Mouse (Mus musculus) embryonic facial prominence, embryonic 13.5 days (tissue): ENCODE results near the gene Bglap3. TPM values are rescaled to one million over a fixed set of nuclear protein-coding genes. Genes with fewer than 3 reads are reported as not detected.
"Not testable (repeated sequence)": the region's sequence is repeated elsewhere in the genome, so short reads cannot be mapped to it uniquely, and the experiment has no call there.

Experiments used
- ATAC-seq: fragments of 200-750 bp; cut with Nextera tagmentation; 2 replicates; pipeline ENCODE4 v1.8.0; 2017; ENCODE audit warnings: low read depth; ENCODE audit not compliant: insufficient number of reproducible peaks, insufficient read depth, low FRiP score, low TSS enrichment
- H3K27ac ChIP-seq: fragments of 300-500 bp; sonication (generic); 2 replicates; pipeline ENCODE4 v1.5.1; 2015; ENCODE audit warnings: moderate library complexity, mild to moderate bottlenecking, inconsistent platforms
- H3K27me3 ChIP-seq: fragments of 300-500 bp; sonication (generic); 2 replicates; pipeline ENCODE4 v1.6.1; 2015; ENCODE audit warnings: mild to moderate bottlenecking, inconsistent platforms
- H3K36me3 ChIP-seq: fragments of 300-500 bp; sonication (generic); 2 replicates; pipeline ENCODE4 v1.6.1; 2015; ENCODE audit warnings: mild to moderate bottlenecking, inconsistent platforms
- H3K4me1 ChIP-seq: fragments of 300-500 bp; sonication (generic); 2 replicates; pipeline ENCODE4 v1.6.1; 2015; ENCODE audit warnings: inconsistent platforms
- H3K4me2 ChIP-seq: fragments of 300-500 bp; sonication (generic); 2 replicates; pipeline ENCODE4 v1.6.1; 2015; ENCODE audit warnings: moderate library complexity, mild to moderate bottlenecking, inconsistent platforms
- H3K4me3 ChIP-seq: fragments of 300-500 bp; sonication (generic); 2 replicates; pipeline ENCODE4 v1.5.1; 2015; ENCODE audit warnings: mild to moderate bottlenecking, inconsistent platforms
- H3K9ac ChIP-seq: fragments of 300-500 bp; sonication (generic); 2 replicates; pipeline ENCODE4 v1.6.1; 2015; ENCODE audit warnings: mild to moderate bottlenecking, inconsistent platforms
- H3K9me3 ChIP-seq: fragments of 300-500 bp; sonication (generic); 2 replicates; pipeline ENCODE4 v1.6.1; 2016; ENCODE audit warnings: inconsistent platforms
- WGBS: fragments of 180-500 bp; shearing (Covaris S2); methylation state at CpG from one replicate; pipeline ENCODE4 v1.1.7; 2015; ENCODE audit warnings: mixed read lengths; 5-methylcytosine and 5-hydroxymethylcytosine counted together
- polyA plus RNA-seq: library from polyadenylated mRNA; unstranded; fragments of >200 nt; fragmentation: Nextera tagmentation; extraction: Ambion mirVana; gene quantifications from 2 replicates; pipeline ENCODE4 v1.2.1, GENCODE M21; 2015

The Bglap3 gene
- polyA plus RNA-seq, 1 experiment from 2014 or later = 0.28 TPM

DNA sequence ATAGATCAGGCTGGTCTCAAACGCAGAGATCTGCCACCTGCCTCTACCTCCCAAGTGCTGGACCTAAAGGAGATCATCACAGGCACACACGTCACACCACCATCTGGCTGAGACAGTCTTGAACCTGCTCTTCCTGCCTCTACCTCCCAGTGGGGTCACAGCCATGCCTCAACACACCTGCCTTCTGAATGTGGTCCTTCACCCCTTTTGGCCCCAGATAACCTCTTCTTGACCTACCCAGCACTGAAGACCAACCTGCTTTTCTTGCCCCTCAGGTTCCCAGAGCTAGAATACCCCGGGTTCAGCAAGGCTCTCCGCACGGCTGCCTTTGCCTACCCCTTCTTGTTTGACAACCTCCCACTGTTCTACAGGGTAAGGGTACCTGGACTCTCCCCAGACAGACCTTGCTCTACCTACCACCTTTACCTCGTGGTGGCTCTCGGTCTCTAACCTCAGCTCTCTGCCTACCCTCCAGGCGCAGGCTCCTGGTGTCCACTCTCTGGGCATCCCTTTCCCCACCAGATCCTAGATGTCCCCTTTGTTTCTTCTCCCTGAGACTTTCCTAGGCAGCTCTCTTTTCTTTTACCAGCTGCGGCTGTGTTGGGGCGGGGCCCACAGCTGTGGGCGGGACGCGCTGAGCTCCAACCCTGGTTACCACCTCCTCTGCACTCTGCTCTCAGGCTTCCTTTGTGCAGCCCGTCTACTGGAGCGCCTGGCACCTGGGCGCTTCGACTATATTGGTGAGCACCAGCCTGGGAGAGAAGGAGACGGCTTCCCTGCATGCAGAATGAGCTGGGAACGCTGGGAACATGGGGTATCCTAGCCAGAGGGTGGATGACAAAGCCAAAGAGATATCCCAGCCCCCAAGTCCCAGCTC lies 3.4 kb upstream of the Bglap3 start:
- H3K4me3 ChIP-seq = peak overlapping the region; percentile 30
- H3K4me2 ChIP-seq = peak overlapping the region; percentile 57
- 9% methylated on average over 18 of the region's 19 CpGs for WGBS

DNA sequence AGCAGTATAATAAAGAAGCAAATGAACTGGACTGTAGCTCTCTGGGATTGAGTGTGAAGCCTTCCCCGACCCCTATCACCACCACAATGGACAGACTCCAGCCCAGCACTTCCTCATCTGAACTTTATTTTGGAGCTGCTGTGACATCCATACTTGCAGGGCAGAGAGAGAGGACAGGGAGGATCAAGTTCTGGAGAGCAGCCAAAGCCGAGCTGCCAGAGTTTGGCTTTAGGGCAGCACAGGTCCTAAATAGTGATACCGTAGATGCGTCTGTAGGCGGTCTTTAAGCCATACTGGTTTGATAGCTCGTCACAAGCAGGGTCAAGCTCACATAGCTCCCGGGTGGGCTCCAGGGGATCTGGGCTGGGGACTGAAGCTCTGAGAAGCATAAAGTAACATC lies 4.0 kb downstream of the Bglap3 start:
- H3K27ac ChIP-seq, H3K9ac ChIP-seq, ATAC-seq, H3K4me1 ChIP-seq, H3K9me3 ChIP-seq, H3K4me3 ChIP-seq, H3K36me3 ChIP-seq, H3K4me2 ChIP-seq: not testable (repeated sequence)
- peaks cover 28% of the 10 kb centered on the region for H3K27me3 ChIP-seq
- 79% methylated on average over 7 of the region's 7 CpGs for WGBS

More for the DNA sequence above, 3.4 kb upstream of the Bglap3 start:
- H3K9me3 ChIP-seq, H3K36me3 ChIP-seq, H3K27me3 ChIP-seq, H3K4me1 ChIP-seq: not testable (repeated sequence)
- ATAC-seq = peak; percentile 88
- Histone ChIP-seq H3K9ac (peak overlapping the region; percentile 54), H3K27ac (peak overlapping the region; percentile 77; the same call in 1 of the 2 replicates)

DNA sequence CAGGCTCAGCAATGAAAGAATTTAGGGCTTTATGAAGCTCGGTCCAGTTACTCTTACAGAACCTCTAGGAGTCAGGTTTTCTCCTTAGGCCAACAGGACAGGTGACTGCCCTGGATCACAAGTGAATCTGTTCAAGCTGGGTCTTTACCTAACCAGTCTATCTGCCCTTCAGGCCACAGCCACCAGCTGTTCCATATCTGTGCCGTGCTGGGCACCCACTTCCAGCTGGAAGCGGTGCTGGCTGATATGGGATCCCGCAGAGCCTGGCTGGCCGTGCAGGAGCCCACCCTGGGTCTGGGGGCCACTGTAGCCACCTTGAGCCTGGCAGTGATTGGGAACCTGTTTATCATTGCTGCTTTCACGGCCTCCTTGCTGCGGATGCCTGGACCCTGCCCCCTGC lies 5.0 kb downstream of the Bglap3 start:
- not testable (repeated sequence) for H3K4me1 ChIP-seq, H3K9me3 ChIP-seq, H3K9ac ChIP-seq, H3K4me3 ChIP-seq, ATAC-seq, H3K27ac ChIP-seq, H3K36me3 ChIP-seq
- WGBS = 52% methylated on average over 3 of the region's 7 CpGs
- Histone ChIP-seq H3K4me2 (peak overlapping the region; percentile 58), H3K27me3 (peaks cover 28% of the 10 kb centered on the region)

DNA sequence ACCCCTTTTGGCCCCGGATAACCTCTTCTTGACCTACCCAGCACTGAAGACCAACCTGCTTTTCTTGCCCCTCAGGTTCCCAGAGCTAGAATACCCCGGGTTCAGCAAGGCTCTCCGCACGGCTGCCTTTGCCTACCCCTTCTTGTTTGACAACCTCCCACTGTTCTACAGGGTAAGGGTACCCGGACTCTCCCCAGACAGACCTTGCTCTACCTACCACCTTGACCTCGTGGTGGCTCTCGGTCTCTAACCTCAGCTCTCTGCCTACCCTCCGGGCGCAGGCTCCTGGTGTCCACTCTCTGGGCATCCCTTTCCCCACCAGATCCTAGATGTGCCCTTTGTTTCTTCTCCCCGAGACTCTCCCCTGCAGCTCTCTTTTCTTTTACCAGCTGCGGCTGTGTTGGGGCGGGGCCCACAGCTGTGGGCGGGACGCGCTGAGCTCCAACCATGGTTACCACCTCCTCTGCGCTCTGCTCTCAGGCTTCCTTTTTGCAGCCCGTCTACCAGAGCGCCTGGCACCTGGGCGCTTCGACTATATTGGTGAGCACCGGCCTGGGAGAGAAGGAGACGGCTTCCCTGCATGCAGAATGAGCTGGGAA lies 5.6 kb downstream of the Bglap3 start:
- Histone ChIP-seq H3K4me2 (peak overlapping the region; percentile 58), H3K27me3 (peaks cover 28% of the 10 kb centered on the region), H3K36me3 (peaks cover 12% of the 10 kb centered on the region), H3K9ac (0 out of 2 replicates have a peak overlapping the region, but pooled peaks have one; percentile 49), H3K4me3 (peak overlapping the region; percentile 31)
- peak; percentile 68 for ATAC-seq
- H3K27ac ChIP-seq, H3K9me3 ChIP-seq, H3K4me1 ChIP-seq: not testable (repeated sequence)
- WGBS = 3% methylated on average over 21 of the region's 22 CpGs

DNA sequence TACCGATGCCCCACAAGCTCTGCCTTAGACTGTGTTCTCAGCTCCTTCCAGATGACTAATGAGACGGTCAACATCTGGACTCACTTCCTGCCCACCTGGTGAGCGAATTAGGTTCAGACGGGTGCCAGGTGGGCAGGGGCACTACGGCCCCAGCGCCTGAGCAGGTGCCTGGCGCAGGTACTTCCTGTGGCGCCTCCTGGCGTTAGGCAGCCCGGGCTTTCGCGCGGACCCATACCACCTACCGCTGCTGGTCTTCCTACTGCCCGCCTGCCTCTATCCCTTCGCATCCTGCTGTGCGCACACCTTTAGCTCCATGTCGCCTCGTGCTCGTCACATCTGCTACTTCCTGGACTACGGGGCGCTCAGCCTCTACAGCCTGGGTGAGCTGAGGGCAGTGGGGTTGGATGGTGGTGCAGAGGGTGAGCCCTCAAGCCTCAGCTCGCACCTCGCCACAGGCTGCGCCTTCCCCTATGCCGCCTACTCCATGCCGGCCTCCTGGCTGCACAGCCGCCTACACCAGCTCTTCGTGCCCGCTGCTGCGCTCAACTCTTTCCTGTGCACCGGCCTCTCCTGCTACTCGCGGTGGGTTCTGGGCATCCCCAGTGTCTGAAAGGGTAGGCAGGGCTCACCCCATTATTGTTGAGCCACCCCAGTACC lies 6.7 kb downstream of the Bglap3 start:
- ATAC-seq = no peak
- peaks cover 9% of the 10 kb centered on the region; the same call in 1 of the 2 replicates for H3K9me3 ChIP-seq
- peaks cover 28% of the 10 kb centered on the region for H3K27me3 ChIP-seq
- H3K27ac ChIP-seq = no peak overlapping the region
- no peak overlapping the region for H3K9ac ChIP-seq
- no peak overlapping the region for H3K4me3 ChIP-seq
- 37% methylated on average over 34 of the region's 34 CpGs for WGBS
- no peak overlapping the region for H3K4me2 ChIP-seq
- peaks cover 23% of the 10 kb centered on the region for H3K36me3 ChIP-seq
- peaks cover 10% of the 10 kb centered on the region for H3K4me1 ChIP-seq

DNA sequence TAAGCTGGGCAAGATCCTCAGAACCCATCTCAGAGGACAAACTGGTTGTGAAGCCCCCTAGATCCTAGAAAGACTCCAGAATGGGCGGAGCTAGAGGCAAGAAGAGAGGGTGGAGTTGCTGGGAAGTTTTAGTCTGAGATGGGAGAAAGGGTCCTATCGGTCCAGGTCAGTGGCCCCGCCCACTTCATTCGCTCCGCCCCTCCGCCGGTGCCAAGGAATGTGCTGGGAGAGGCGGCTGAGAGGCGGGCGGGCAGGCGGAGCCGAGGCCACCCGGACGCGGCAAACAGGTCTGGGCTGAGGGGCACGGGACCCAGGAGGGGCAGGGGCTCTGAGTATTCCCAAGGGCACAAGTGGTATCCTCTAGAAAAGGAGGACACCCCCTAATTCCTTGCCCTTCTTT lies 8.2 kb downstream of the Bglap3 start, which contains the start of gene Paqr6:
Gene Paqr6, plus strand, starts transcription at position 248 of the 400 bp plus-strand sequence.
- H3K9ac ChIP-seq = peak within 1 kb of the TSS; percentile 36; the same call in 1 of the 2 replicates

DNA sequence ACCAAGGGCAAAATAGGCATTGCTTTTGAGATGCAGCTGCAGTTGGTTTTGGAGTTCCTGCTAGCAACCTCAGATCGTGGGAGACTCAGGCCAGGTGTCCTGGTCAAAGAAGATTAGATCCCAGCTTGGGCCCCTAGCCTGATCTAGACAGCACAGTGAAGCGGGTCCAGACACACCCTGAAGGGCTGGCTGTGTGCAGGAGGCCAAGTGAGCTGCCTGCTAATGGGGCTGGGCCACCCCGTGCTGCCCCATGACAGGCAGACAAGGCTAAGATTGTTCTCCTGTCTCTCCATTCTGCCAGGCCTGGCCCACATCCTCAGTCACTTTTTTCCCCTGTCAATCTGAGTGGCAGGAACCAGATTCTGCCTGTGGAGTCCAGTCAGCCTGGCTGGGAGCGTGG lies 8.8 kb downstream of the Bglap3 start:
- ATAC-seq = no peak
- H3K4me3 ChIP-seq = no peak overlapping the region
- H3K9me3 ChIP-seq = no peaks in the 10 kb centered on the region
- H3K27me3 ChIP-seq = peaks cover 28% of the 10 kb centered on the region
- no peak overlapping the region for H3K9ac ChIP-seq
- peak overlapping the region; percentile 39 for H3K27ac ChIP-seq
- peaks cover 44% of the 10 kb centered on the region for H3K36me3 ChIP-seq
- H3K4me2 ChIP-seq = no peak overlapping the region
- peaks cover 10% of the 10 kb centered on the region for H3K4me1 ChIP-seq
- WGBS = 42% methylated on average over 4 of the region's 4 CpGs

More for the DNA sequence above, 8.2 kb downstream of the Bglap3 start, which contains the start of gene Paqr6:
- no peaks in the 10 kb centered on the region for H3K9me3 ChIP-seq
- H3K27me3 ChIP-seq = peaks cover 28% of the 10 kb centered on the region
- H3K36me3 ChIP-seq = peaks cover 38% of the 10 kb centered on the region
- H3K4me3 ChIP-seq = peak within 1 kb of the TSS; percentile 25
- no peak for ATAC-seq
- peak within 1 kb of the TSS; percentile 39 for H3K27ac ChIP-seq
- peaks cover 10% of the 10 kb centered on the region for H3K4me1 ChIP-seq
- H3K4me2 ChIP-seq = peak within 1 kb of the TSS; percentile 37
- 1% methylated on average over 16 of the region's 16 CpGs for WGBS

DNA sequence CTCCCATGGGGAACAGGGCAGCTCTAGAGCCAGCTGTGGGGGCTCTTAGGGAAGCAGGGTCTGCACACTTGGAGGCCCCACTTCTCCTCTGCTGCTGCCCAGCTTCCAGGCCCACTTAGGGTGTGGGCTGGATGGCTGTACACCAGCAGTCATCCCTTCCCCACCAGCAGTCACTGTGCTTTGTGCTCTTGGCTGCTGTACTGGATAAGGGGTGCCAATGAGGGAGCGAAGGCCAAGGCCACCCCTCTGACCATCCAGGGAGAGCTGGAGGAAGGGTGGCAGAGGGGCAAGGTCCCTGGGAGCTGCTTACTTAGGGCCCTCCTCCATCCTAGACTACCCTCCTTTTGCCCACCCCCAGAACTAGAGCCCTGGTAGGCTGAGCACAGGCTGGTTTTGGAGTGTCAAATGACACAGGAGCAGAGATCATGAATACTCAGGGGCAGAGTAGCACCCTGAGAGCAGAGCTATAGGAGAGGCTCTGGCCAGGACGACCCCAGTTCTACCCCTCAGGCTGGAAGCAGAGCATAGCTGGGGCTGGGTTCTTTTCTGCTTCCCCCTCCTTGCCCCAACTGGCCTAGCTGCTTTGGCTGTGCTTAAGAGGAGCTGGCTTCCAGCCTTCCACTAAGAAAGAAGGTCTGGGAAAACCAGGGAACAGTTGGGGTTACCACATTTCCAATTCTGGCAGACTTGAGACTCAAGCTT lies 10.8 kb downstream of the Bglap3 start:
- Histone ChIP-seq H3K9me3 (no peaks in the 10 kb centered on the region), H3K4me3 (no peak overlapping the region), H3K27ac (no peak overlapping the region; the same call in 1 of the 2 replicates), H3K4me1 (peaks cover 10% of the 10 kb centered on the region), H3K9ac (no peak overlapping the region), H3K27me3 (peaks cover 28% of the 10 kb centered on the region), H3K36me3 (peaks cover 63% of the 10 kb centered on the region), H3K4me2 (no peak overlapping the region)
- 85% methylated on average over 2 of the region's 2 CpGs for WGBS
- no peak for ATAC-seq

DNA sequence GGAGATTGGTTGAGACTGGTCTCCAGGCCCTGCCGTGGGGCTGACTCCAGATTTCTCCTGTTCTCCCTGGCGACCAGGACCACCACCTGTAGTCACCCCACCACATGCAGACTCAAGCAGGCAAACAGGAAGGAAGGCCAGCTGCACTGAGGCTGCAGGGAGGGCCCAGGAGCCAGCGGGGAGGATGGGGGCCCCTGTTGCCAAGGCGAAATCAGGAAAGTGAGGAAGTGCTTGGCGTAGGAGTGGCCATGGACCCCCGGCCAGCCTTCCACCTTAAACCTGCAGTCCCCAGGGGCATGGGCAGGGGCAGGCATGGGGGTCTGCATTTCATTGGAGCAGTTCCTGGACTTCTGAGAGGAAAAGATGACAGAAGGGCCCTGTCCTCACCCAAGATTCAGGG lies 11.4 kb downstream of the Bglap3 start:
- Histone ChIP-seq H3K4me3 (no peak overlapping the region), H3K9ac (no peak overlapping the region), H3K9me3 (no peaks in the 10 kb centered on the region), H3K36me3 (peaks cover 70% of the 10 kb centered on the region), H3K27ac (no peak overlapping the region), H3K4me2 (no peak overlapping the region), H3K4me1 (peaks cover 10% of the 10 kb centered on the region), H3K27me3 (peaks cover 23% of the 10 kb centered on the region)
- whole genome bisulfite sequencing = 81% methylated on average over 6 of the region's 6 CpGs
- ATAC-seq = no peak

DNA sequence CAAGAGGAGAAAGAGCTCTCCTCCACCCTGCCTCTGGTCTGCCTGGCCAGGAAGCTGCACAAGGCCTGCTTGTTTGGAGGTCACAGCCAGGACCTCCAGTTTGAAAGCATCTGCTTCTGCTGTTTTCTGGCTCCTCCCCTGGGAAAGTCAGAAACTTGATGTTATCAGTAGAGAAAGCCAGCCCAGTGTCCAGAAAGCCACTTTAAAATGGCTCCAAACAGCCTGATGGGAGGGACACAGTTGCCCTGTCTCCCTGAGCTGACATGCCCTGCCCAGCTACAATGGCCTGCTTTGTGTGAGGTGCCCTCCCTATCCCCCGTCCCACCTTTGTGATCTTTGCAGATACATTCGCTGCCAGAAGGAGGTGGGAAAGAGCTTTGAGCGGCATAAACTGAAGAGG lies 12.6 kb downstream of the Bglap3 start:
- Histone ChIP-seq H3K4me3 (no peak overlapping the region), H3K27ac (peak overlapping the region; percentile 22; the same call in 1 of the 2 replicates), H3K4me1 (peaks cover 10% of the 10 kb centered on the region), H3K27me3 (peaks cover 12% of the 10 kb centered on the region), H3K4me2 (no peak overlapping the region), H3K9me3 (no peaks in the 10 kb centered on the region), H3K9ac (peak overlapping the region; percentile 51), H3K36me3 (peaks cover 81% of the 10 kb centered on the region)
- no peak for ATAC-seq
- 36% methylated on average over 3 of the region's 3 CpGs for whole genome bisulfite sequencing

DNA sequence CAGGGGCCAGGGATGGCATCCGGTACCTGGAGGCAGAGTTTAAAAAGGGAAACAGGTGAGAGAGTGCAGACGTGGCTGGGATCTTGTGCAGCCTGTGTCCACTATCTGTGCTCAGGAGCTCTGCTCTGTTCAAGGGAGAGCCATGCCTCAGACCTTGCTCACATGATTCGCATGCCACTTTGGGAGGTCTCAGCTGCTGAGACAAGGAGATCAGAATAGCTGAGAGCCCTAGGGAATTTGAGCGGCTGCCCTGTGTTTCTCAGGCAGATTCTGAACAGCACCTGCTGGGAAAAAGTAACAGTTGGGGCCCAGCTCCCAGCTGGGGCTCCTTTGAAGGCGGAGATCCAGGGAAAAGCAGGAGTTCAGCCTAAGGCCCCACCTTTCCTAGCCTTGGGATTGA lies 13.0 kb downstream of the Bglap3 start:
- Histone ChIP-seq H3K36me3 (peaks cover 85% of the 10 kb centered on the region), H3K27ac (peak overlapping the region; percentile 22; the same call in 1 of the 2 replicates), H3K9ac (peak overlapping the region; percentile 51), H3K4me2 (no peak overlapping the region), H3K27me3 (peaks cover 8% of the 10 kb centered on the region), H3K9me3 (no peaks in the 10 kb centered on the region), H3K4me1 (peaks cover 7% of the 10 kb centered on the region), H3K4me3 (no peak overlapping the region)
- no peak for ATAC-seq
- WGBS = 60% methylated on average over 5 of the region's 5 CpGs
